Mouse (Mus musculus) kidney, adult 18-20 months (tissue): ENCODE data around the gene Dnajb8.

Source experiments
- DNase-seq: peaks from one replicate; pipeline ENCODE4 v3.0.0; 2021

Gene Dnajb8

DNA sequence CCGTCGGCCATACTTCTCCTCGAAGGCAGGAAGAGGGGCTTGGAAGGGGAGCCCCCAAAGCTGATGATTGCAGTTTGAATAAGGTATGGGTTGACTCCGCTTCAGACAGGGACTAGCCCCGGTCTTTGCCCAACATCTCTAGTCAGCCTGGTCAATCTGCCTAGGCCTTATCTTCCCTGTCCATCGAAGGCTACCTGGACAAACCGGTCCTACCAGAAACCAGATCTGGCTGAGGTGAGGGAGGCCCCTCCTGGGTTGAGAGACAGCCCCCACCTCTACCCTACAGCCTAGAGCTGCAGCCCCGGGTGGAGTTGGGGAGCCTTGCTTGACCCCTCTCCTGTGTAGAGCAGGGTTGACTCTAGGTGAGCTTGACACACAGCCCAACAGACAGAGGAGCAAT, 11.9 kb downstream of the Dnajb8 start:
- peak; percentile 49 for DNase-seq

GRCm38 (mm10) chr6:88235461-88235860, 13.4 kb downstream of the Dnajb8 start:
- DNase-seq = no peak

- no peak for DNase-seq
Measured at GRCm38 (mm10) chr6:88235983-88236382, 13.9 kb downstream of the Dnajb8 start.

DNA sequence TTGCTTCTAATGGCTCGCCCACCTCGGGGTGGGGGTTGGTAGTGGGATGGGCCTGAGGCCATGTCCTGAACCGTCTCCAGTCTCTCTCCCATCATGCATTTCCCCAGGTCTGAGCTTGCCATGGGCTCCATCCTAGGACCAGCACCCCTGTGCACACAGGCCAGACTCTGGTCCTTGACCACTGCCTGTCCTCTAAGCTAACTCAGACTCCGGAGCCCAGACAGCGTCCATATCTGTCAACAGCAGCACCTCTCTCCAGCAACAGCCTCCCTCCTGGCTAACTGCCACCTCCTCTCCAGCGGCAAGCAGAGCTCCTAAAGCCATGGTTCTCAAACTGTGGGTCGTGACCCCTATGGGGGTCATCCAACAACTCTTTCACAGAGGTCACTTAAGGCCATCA, 14.4 kb downstream of the Dnajb8 start:
- DNase-seq = no peak

GRCm38 (mm10) chr6:88242604-88243003, 20.5 kb downstream of the Dnajb8 start:
- DNase-seq = peak; percentile 78

DNA sequence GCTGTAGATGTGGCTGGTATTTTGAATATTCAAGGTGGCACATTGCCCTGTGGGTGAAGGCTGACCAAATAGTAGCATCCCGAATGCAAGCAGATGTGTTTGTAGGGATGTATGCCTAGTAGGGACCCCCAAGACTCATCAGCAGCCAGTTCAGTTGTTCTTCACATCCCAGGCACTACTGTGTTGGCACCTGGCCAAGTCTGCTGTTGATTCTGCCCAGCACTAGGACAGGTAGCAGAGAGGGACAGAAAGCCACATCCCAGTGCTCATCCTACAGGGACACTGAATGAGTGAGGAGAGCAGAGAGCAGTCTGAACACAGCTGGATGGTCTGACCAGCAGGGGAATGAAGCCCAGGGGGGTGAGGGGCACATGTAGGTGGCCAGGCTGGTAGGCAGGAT, 27.2 kb downstream of the Dnajb8 start:
- no peak for DNase-seq

- DNase-seq = no peak
Measured at GRCm38 (mm10) chr6:88251396-88251795, 29.3 kb downstream of the Dnajb8 start.

GRCm38 (mm10) chr6:88251798-88252478, 29.9 kb downstream of the Dnajb8 start:
- DNase-seq = no peak

DNA sequence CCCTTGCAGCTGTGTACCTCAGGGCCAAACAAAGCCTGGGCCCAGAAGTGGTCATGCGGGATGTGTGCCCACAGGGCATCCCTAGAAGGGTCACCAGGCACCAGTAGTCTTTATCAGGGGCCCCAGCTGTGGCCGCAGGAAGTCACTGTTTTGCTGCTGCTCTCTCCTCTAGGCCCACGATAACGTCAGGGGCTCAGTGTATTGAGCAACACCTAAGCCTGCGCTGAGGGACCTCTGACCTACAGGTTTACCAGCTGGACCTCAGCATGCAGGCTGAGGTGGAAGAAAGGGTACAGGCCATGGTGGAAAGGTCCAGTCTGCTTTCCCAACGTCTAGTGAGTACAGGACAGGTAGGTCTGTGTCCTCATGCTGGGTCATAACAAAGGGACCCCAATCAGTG, 32.0 kb downstream of the Dnajb8 start:
- DNase-seq = no peak

- DNase-seq = no peak
Measured at GRCm38 (mm10) chr6:88255435-88255834, 33.4 kb downstream of the Dnajb8 start.

GRCm38 (mm10) chr6:88259621-88260020, 37.6 kb downstream of the Dnajb8 start:
- no peak for DNase-seq

DNA sequence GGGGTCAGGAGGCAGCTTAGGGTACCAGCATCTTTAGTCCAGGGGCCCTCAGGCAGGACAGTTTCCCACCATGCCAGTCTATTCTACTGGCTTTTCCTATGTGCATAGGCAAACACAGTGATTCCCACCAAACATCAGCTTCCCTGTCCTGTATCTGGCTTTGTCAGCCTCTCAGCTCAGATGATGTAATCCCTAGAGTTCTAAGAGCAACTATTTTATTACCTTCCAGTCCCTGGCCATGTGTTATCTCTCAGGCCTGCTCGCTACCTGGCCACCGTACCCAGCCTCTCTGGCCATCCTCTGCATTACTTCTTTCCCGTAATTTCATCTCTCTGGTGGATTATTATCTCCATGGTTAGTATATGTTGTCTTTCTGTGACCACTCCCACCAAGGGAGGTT, 38.6 kb downstream of the Dnajb8 start:
- DNase-seq = no peak

DNA sequence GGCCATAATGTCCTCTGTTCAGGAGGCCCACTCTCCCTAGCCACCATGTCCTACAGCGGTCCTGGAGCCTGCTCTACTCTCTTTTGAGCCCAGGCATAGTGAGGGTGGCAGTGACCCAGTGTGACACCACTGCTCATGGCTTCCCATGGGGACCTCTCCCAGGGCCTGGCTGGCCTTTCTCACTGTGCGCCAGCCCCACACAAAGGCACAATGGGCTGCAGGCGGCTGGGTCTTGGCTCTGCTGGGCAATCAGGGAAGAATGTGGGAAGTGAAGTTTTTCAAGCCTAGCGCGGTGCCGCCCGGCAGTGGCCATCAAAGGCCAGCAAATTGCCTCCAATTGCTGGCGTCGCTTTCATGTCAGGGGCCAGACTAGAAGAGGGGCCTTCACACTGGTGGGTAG, 40.1 kb downstream of the Dnajb8 start:
- no peak for DNase-seq

- no peak for DNase-seq
Measured at GRCm38 (mm10) chr6:88265355-88265754, 43.3 kb downstream of the Dnajb8 start.

GRCm38 (mm10) chr6:88266055-88266454, 44.0 kb downstream of the Dnajb8 start:
- DNase-seq = no peak

DNA sequence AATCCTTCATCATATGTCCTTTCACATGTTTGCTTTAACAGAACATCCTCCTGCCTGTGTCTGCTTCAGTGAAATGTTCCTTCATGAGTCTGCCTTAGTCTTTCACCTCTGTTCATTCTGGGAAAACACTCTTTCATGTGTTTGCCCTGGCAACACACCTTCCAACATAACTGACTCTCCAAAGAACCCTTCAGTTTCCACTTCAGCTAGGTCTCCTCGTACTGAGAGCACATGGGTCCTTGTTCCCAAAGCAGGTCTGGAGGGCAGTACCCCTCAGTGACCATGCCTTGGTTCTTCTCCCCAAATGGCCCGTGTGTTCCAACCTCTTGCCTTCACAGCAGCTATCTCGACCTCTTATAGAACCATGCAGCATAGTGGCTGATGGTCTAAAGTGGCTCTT, 45.0 kb downstream of the Dnajb8 start:
- no peak for DNase-seq

GRCm38 (mm10) chr6:88267970-88268369, 45.9 kb downstream of the Dnajb8 start:
- DNase-seq = no peak

DNA sequence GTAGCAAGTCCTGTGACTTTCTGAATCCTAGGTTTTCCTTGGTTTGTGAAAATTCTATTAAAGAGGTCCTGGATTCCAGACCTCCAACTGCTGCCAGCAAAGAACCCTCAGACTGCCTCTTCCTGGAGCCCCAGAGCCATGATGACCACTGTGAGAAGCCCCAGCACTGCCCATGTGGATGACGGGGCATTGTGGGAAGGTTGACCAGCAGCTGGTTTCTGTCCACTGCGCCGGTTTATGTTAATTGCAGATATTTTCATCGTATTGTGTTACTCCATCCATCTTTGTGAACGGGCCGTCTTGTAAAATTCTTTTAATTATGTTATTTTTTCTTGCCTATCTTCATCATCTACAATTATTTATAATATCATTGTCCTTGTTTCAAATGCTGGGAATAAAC, 52.6 kb downstream of the Dnajb8 start:
- no peak for DNase-seq

- DNase-seq = no peak
Measured at GRCm38 (mm10) chr6:88276221-88276620, 54.2 kb downstream of the Dnajb8 start.

DNA sequence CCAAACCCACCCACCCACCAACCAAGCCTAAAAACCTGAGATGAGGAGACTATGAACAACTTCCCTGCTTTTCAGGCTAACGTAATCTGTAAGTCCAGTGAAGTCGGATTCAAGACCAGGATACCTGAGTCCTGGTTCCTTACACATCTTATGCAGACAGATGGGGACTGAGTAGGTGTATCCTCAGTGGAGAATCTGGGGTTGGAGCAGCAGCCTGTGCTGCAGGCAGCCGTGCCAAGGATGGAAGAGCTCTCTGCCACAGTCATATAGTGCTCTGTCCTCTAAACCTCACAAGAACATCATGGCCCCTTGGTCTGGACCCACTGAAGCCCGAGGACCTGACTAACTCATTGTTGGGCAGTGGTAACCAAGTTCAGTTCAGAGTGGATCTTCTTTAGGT, 55.2 kb downstream of the Dnajb8 start:
- DNase-seq = no peak

- no peak for DNase-seq
Measured at GRCm38 (mm10) chr6:88278141-88278540, 56.1 kb downstream of the Dnajb8 start.

DNA sequence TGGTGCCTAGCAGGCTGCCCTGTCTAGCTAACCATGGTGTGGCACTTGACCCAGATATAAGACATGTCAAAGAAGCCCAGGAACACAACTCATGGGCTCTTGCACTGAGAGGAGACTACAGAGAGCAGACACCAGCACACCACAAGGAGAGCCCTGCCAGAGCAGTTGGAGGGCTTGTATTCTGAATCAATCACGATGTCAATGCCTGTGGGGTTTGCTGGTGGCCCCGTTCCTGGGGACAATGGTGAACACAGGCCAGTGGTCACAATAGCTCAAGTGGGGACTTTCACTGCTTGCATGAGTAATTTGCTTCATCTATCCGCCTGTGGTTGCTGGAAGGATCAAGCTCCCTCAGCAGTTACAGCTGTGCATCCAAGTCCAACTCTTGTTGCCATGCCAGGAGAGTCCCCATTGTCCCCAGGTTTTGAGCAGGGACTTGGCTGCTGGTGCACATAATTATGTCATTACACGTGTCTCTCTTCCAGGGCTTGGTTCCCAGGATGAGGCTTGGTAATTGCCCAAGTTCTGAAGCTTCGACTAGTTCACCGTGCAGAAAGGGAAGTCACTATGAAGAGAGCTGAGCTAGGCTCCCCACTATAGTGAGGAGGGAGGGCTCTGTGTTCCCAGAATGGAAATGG, 68.2 kb downstream of the Dnajb8 start:
- no peak for DNase-seq

- DNase-seq = no peak
Measured at GRCm38 (mm10) chr6:88292274-88292909, 70.3 kb downstream of the Dnajb8 start.

DNA sequence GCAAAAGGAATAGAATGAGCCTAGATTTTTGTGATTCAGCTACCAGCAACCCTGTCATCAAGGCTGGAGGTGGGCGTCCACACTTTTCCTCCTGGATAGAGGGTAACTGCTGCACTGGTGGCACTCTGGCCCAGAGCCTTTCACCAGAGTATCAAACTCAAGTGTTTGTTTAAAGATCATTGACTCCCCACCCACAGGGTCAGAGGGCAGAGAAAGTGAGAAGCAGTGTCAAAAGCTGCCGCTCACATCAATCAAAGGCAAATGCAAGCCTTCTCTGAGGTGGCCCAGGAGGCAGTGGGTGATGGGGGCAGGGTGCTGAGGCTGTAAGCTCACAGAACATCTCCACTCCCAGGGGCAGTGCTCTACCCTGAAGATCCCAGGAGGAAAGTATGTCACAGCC, 77.4 kb downstream of the Dnajb8 start:
- DNase-seq = no peak
